Mouse (Mus musculus) intestine, embryonic 14.5 days (tissue): ENCODE measurements around the gene Chn2. TPM values are rescaled to one million over a fixed set of nuclear protein-coding genes. Genes with fewer than 3 reads are reported as not detected.

ENCODE experiments used
- ATAC-seq: fragments of 200-750 bp; cut with Nextera tagmentation; replicated peaks from 2 replicates; pipeline ENCODE4 v1.8.0; 2017; ENCODE audit warnings: low read depth, moderate number of reproducible peaks, moderate TSS enrichment, moderate library complexity; ENCODE audit not compliant: low FRiP score, low TSS enrichment
- DNase-seq: peaks from one replicate; pipeline ENCODE4 v3.0.0-alpha.2; 2018; ENCODE audit warnings: low spot score
- H3K27ac ChIP-seq: fragments of 300-500 bp; sonication (generic); 2 replicates; pipeline ENCODE4 v1.5.1; 2014; ENCODE audit warnings: low read depth, mild to moderate bottlenecking, control low read depth
- H3K27me3 ChIP-seq: fragments of 300-500 bp; sonication (generic); replicated peaks from 2 replicates; pipeline ENCODE4 v1.6.1; 2014; ENCODE audit warnings: low read length, control low read depth; ENCODE audit not compliant: control insufficient read depth, insufficient read depth
- H3K36me3 ChIP-seq: fragments of 300-500 bp; sonication (generic); 2 replicates; pipeline ENCODE4 v1.6.1; 2014; ENCODE audit warnings: low read length, control low read depth; ENCODE audit not compliant: control insufficient read depth, insufficient read depth
- H3K4me1 ChIP-seq: fragments of 300-500 bp; sonication (generic); replicated peaks from 2 replicates; pipeline ENCODE4 v1.6.1; 2014; ENCODE audit warnings: low read length, control low read depth, mixed read lengths; ENCODE audit not compliant: control insufficient read depth, insufficient read depth
- H3K4me2 ChIP-seq: fragments of 300-500 bp; sonication (generic); 2 replicates; pipeline ENCODE4 v1.6.1; 2014; ENCODE audit warnings: low read length
- H3K4me3 ChIP-seq: fragments of 300-500 bp; sonication (generic); 2 replicates; pipeline ENCODE4 v1.5.1; 2014; ENCODE audit warnings: low read depth, low read length, control low read depth, mixed read lengths
- H3K9ac ChIP-seq: fragments of 300-500 bp; sonication (generic); 2 replicates; pipeline ENCODE4 v1.6.1; 2014; ENCODE audit warnings: mild to moderate bottlenecking, low read length
- H3K9me3 ChIP-seq: fragments of 300-500 bp; sonication (generic); 2 replicates; pipeline ENCODE4 v1.6.1; 2016; ENCODE audit warnings: low read length, control low read depth; ENCODE audit not compliant: control insufficient read depth
- WGBS: fragments of 180-500 bp; shearing (Covaris S2); extraction: QIAGEN DNeasy Blood & Tissue Kit; methylation state at CpG from one replicate; pipeline ENCODE4 v1.1.7; 2014; 5-methylcytosine and 5-hydroxymethylcytosine counted together
- polyA plus RNA-seq: library from polyadenylated mRNA; unstranded; fragments of >200 nt; fragmentation: Nextera tagmentation; extraction: Ambion mirVana; gene quantifications from 2 replicates; pipeline ENCODE4 v1.2.1, GENCODE M21; 2014

The Chn2 gene
- polyA plus RNA-seq, 1 experiment from 2014 or later, result 25.0 TPM

- no peaks in the 10 kb centered on the region for H3K27me3 ChIP-seq
- no peak overlapping the region for H3K4me3 ChIP-seq
- DNase-seq, result no peak
- no peaks in the 10 kb centered on the region for H3K9me3 ChIP-seq
- H3K36me3 ChIP-seq, result no peaks in the 10 kb centered on the region
- H3K9ac ChIP-seq, result no peak overlapping the region
- ATAC-seq, result no peak
- H3K27ac ChIP-seq, result no peak overlapping the region
- WGBS, result 61% methylated on average over 7 of the region's 7 CpGs
- H3K4me2 ChIP-seq, result no peak overlapping the region
- no peaks in the 10 kb centered on the region for H3K4me1 ChIP-seq
Measured at GRCm38 (mm10) chr6:54202311-54203020, 163.1 kb downstream of the Chn2 start.

- H3K4me1 ChIP-seq, result no peaks in the 10 kb centered on the region
- no peak overlapping the region for H3K4me2 ChIP-seq
- H3K27me3 ChIP-seq, result no peaks in the 10 kb centered on the region
- no peak overlapping the region for H3K9ac ChIP-seq
- DNase-seq, result no peak
- no peak overlapping the region for H3K4me3 ChIP-seq
- H3K9me3 ChIP-seq, result no peaks in the 10 kb centered on the region
- no peak for ATAC-seq
- no peaks in the 10 kb centered on the region for H3K36me3 ChIP-seq
- H3K27ac ChIP-seq, result no peak overlapping the region
- WGBS, result 64% methylated on average over 2 of the region's 2 CpGs
Measured at GRCm38 (mm10) chr6:54203316-54203715, 164.0 kb downstream of the Chn2 start.

- H3K4me2 ChIP-seq, result no peak overlapping the region
- H3K4me3 ChIP-seq, result no peak overlapping the region
- ATAC-seq (no peak), DNase-seq (no peak)
- H3K9ac ChIP-seq, result no peak overlapping the region
- 89% methylated on average over 6 of the region's 6 CpGs for WGBS
- no peak overlapping the region for H3K27ac ChIP-seq
- no peaks in the 10 kb centered on the region for H3K9me3 ChIP-seq
- H3K4me1 ChIP-seq, result no peaks in the 10 kb centered on the region
- H3K27me3 ChIP-seq, result no peaks in the 10 kb centered on the region
- H3K36me3 ChIP-seq, result no peaks in the 10 kb centered on the region
Measured at GRCm38 (mm10) chr6:54203926-54204325, 164.6 kb downstream of the Chn2 start.

- Histone ChIP-seq H3K36me3 (no peaks in the 10 kb centered on the region), H3K4me2 (no peak overlapping the region), H3K9me3 (no peaks in the 10 kb centered on the region), H3K4me1 (no peaks in the 10 kb centered on the region), H3K4me3 (no peak overlapping the region), H3K27ac (no peak overlapping the region), H3K27me3 (no peaks in the 10 kb centered on the region), H3K9ac (no peak overlapping the region)
- ATAC-seq (no peak), DNase-seq (no peak)
- 45% methylated on average over 2 of the region's 2 CpGs for WGBS
Measured at GRCm38 (mm10) chr6:54204931-54205330, 165.6 kb downstream of the Chn2 start.

- 76% methylated on average over 5 of the region's 5 CpGs for WGBS
- no peak for DNase-seq
- H3K27ac ChIP-seq, result no peak overlapping the region
- H3K9ac ChIP-seq, result no peak overlapping the region
- no peaks in the 10 kb centered on the region for H3K9me3 ChIP-seq
- H3K4me1 ChIP-seq, result no peaks in the 10 kb centered on the region
- ATAC-seq, result no peak
- H3K4me3 ChIP-seq, result no peak overlapping the region
- no peaks in the 10 kb centered on the region for H3K36me3 ChIP-seq
- H3K4me2 ChIP-seq, result no peak overlapping the region
- H3K27me3 ChIP-seq, result no peaks in the 10 kb centered on the region
Measured at GRCm38 (mm10) chr6:54205471-54205870, 166.1 kb downstream of the Chn2 start.

- Histone ChIP-seq H3K4me3 (no peak overlapping the region), H3K9me3 (no peaks in the 10 kb centered on the region), H3K27ac (no peak overlapping the region), H3K36me3 (no peaks in the 10 kb centered on the region), H3K4me2 (no peak overlapping the region), H3K9ac (no peak overlapping the region), H3K4me1 (no peaks in the 10 kb centered on the region), H3K27me3 (no peaks in the 10 kb centered on the region)
- no peak for DNase-seq
- ATAC-seq, result no peak
- 55% methylated on average over 6 of the region's 6 CpGs for whole genome bisulfite sequencing
Measured at GRCm38 (mm10) chr6:54206221-54206738, 166.9 kb downstream of the Chn2 start.

GRCm38 (mm10) chr6:54208786-54209185 is 169.4 kb downstream of the Chn2 start:
- Histone ChIP-seq H3K9me3 (no peaks in the 10 kb centered on the region), H3K27ac (no peak overlapping the region), H3K4me2 (no peak overlapping the region), H3K9ac (no peak overlapping the region), H3K27me3 (no peaks in the 10 kb centered on the region), H3K4me1 (no peaks in the 10 kb centered on the region), H3K36me3 (no peaks in the 10 kb centered on the region), H3K4me3 (no peak overlapping the region)
- ATAC-seq, result no peak
- 80% methylated on average over 8 of the region's 8 CpGs for WGBS
- DNase-seq, result no peak

GRCm38 (mm10) chr6:54210971-54211370 is 171.6 kb downstream of the Chn2 start:
- no peak overlapping the region for H3K9ac ChIP-seq
- no peak overlapping the region for H3K4me3 ChIP-seq
- WGBS, result 59% methylated on average over 4 of the region's 4 CpGs
- H3K36me3 ChIP-seq, result no peaks in the 10 kb centered on the region
- no peaks in the 10 kb centered on the region for H3K27me3 ChIP-seq
- H3K4me1 ChIP-seq, result no peaks in the 10 kb centered on the region
- ATAC-seq (no peak), DNase-seq (no peak)
- H3K9me3 ChIP-seq, result no peaks in the 10 kb centered on the region
- H3K27ac ChIP-seq, result no peak overlapping the region
- no peak overlapping the region for H3K4me2 ChIP-seq

- no peak overlapping the region for H3K27ac ChIP-seq
- H3K9me3 ChIP-seq, result no peaks in the 10 kb centered on the region
- H3K9ac ChIP-seq, result no peak overlapping the region
- H3K36me3 ChIP-seq, result no peaks in the 10 kb centered on the region
- no peak overlapping the region for H3K4me2 ChIP-seq
- 90% methylated on average over 7 of the region's 7 CpGs for WGBS
- no peaks in the 10 kb centered on the region for H3K27me3 ChIP-seq
- no peak for DNase-seq
- H3K4me1 ChIP-seq, result no peaks in the 10 kb centered on the region
- ATAC-seq, result no peak
- no peak overlapping the region for H3K4me3 ChIP-seq
Measured at GRCm38 (mm10) chr6:54211939-54212338, 172.6 kb downstream of the Chn2 start.
